Mouse (Mus musculus) forebrain, embryonic 15.5 days (tissue): ENCODE results near the gene Wdr93. TPM values are rescaled to one million over a fixed set of nuclear protein-coding genes. Genes with fewer than 3 reads are reported as not detected.

ENCODE experiments used
- ATAC-seq: fragments of 200-750 bp; cut with Nextera tagmentation; replicated peaks from 2 replicates; pipeline ENCODE4 v1.8.0; 2017; ENCODE audit warnings: mild to moderate bottlenecking, moderate TSS enrichment, moderate library complexity
- H3K27ac ChIP-seq: fragments of 300-500 bp; sonication (generic); replicated peaks from 2 replicates; pipeline ENCODE4 v1.5.1; 2015; ENCODE audit warnings: mild to moderate bottlenecking, inconsistent platforms
- H3K27me3 ChIP-seq: fragments of 300-500 bp; sonication (generic); 2 replicates; pipeline ENCODE4 v1.6.1; 2015; ENCODE audit warnings: inconsistent platforms
- H3K36me3 ChIP-seq: fragments of 300-500 bp; sonication (generic); 2 replicates; pipeline ENCODE4 v1.6.1; 2015; ENCODE audit warnings: mild to moderate bottlenecking, inconsistent platforms
- H3K4me1 ChIP-seq: fragments of 300-500 bp; sonication (generic); 2 replicates; pipeline ENCODE4 v1.6.1; 2015; ENCODE audit warnings: inconsistent platforms
- H3K4me2 ChIP-seq: fragments of 300-500 bp; sonication (generic); replicated peaks from 2 replicates; pipeline ENCODE4 v1.6.1; 2015; ENCODE audit warnings: mild to moderate bottlenecking, inconsistent platforms
- H3K4me3 ChIP-seq: fragments of 300-500 bp; sonication (generic); 2 replicates; pipeline ENCODE4 v1.5.1; 2015; ENCODE audit warnings: mild to moderate bottlenecking, inconsistent platforms
- H3K9ac ChIP-seq: fragments of 300-500 bp; sonication (generic); replicated peaks from 2 replicates; pipeline ENCODE4 v1.6.1; 2015; ENCODE audit warnings: mild to moderate bottlenecking, inconsistent platforms
- H3K9me3 ChIP-seq: fragments of 300-500 bp; sonication (generic); 2 replicates; pipeline ENCODE4 v1.6.1; 2016; ENCODE audit warnings: inconsistent platforms
- WGBS: fragments of 180-500 bp; shearing (Covaris S2); methylation state at CpG from one replicate; pipeline ENCODE4 v1.1.7; 2015; ENCODE audit warnings: mixed read lengths; 5-methylcytosine and 5-hydroxymethylcytosine counted together
- polyA plus RNA-seq: library from polyadenylated mRNA; unstranded; fragments of >200 nt; fragmentation: Nextera tagmentation; extraction: Ambion mirVana; gene quantifications from 2 replicates; pipeline ENCODE4 v1.2.1, GENCODE M21; 2015

Wdr93 gene
- polyA plus RNA-seq, 1 experiment from 2014 or later: 0.85 TPM

GRCm38 (mm10) chr7:79813409-79813808 is 70.4 kb downstream of the Wdr93 start:
- no peak overlapping the region for H3K27ac ChIP-seq
- H3K9me3 ChIP-seq: no peaks in the 10 kb centered on the region
- H3K27me3 ChIP-seq: 0 out of 2 replicates have a peak, but pooled peaks cover 3% of the 10 kb centered on the region
- H3K4me1 ChIP-seq: peaks cover 8% of the 10 kb centered on the region
- 97% methylated on average over 1 of the region's 1 CpGs for WGBS
- H3K4me2 ChIP-seq: no peak overlapping the region
- no peak for ATAC-seq
- no peak overlapping the region for H3K9ac ChIP-seq
- H3K4me3 ChIP-seq: no peak overlapping the region
- H3K36me3 ChIP-seq: no peaks in the 10 kb centered on the region

- Histone ChIP-seq H3K4me3 (no peak overlapping the region), H3K9me3 (no peaks in the 10 kb centered on the region), H3K27me3 (no peaks in the 10 kb centered on the region), H3K4me1 (peaks cover 3% of the 10 kb centered on the region; the same call in 1 of the 2 replicates), H3K27ac (no peak overlapping the region), H3K4me2 (no peak overlapping the region), H3K36me3 (no peaks in the 10 kb centered on the region), H3K9ac (no peak overlapping the region)
- ATAC-seq: no peak
- 3% methylated on average over 6 of the region's 6 CpGs for WGBS
Observed at GRCm38 (mm10) chr7:79818321-79818720, 75.4 kb downstream of the Wdr93 start.

- Histone ChIP-seq H3K9ac (no peak overlapping the region), H3K4me1 (peaks cover 3% of the 10 kb centered on the region; the same call in 1 of the 2 replicates), H3K27me3 (no peaks in the 10 kb centered on the region), H3K4me2 (no peak overlapping the region), H3K27ac (no peak overlapping the region), H3K4me3 (no peak overlapping the region), H3K36me3 (no peaks in the 10 kb centered on the region), H3K9me3 (no peaks in the 10 kb centered on the region)
- 55% methylated on average over 4 of the region's 4 CpGs for WGBS
- no peak for ATAC-seq
Observed at GRCm38 (mm10) chr7:79819515-79819914, 76.6 kb downstream of the Wdr93 start.

GRCm38 (mm10) chr7:79819996-79820395 is 77.0 kb downstream of the Wdr93 start:
- peaks cover 3% of the 10 kb centered on the region; the same call in 1 of the 2 replicates for H3K4me1 ChIP-seq
- no peak overlapping the region for H3K9ac ChIP-seq
- H3K27me3 ChIP-seq: no peaks in the 10 kb centered on the region
- 49% methylated on average over 11 of the region's 11 CpGs for WGBS
- no peak overlapping the region for H3K27ac ChIP-seq
- H3K9me3 ChIP-seq: no peaks in the 10 kb centered on the region
- no peaks in the 10 kb centered on the region for H3K36me3 ChIP-seq
- no peak overlapping the region for H3K4me3 ChIP-seq
- ATAC-seq: no peak
- no peak overlapping the region for H3K4me2 ChIP-seq

- H3K27ac ChIP-seq: no peak overlapping the region
- peaks cover 3% of the 10 kb centered on the region; the same call in 1 of the 2 replicates for H3K4me1 ChIP-seq
- no peak overlapping the region for H3K4me3 ChIP-seq
- H3K36me3 ChIP-seq: no peaks in the 10 kb centered on the region
- no peak for ATAC-seq
- no peak overlapping the region for H3K4me2 ChIP-seq
- no peaks in the 10 kb centered on the region for H3K27me3 ChIP-seq
- WGBS: 86% methylated on average over 12 of the region's 12 CpGs
- H3K9me3 ChIP-seq: no peaks in the 10 kb centered on the region
- no peak overlapping the region for H3K9ac ChIP-seq
Observed at GRCm38 (mm10) chr7:79822092-79822695, 79.2 kb downstream of the Wdr93 start.

- no peak overlapping the region for H3K4me2 ChIP-seq
- H3K9me3 ChIP-seq: no peaks in the 10 kb centered on the region
- H3K4me1 ChIP-seq: no peaks in the 10 kb centered on the region
- WGBS: 80% methylated on average over 3 of the region's 3 CpGs
- H3K36me3 ChIP-seq: no peaks in the 10 kb centered on the region
- no peak overlapping the region for H3K4me3 ChIP-seq
- ATAC-seq: no peak
- no peaks in the 10 kb centered on the region for H3K27me3 ChIP-seq
- H3K9ac ChIP-seq: no peak overlapping the region
- H3K27ac ChIP-seq: no peak overlapping the region
Observed at GRCm38 (mm10) chr7:79828341-79828740, 85.4 kb downstream of the Wdr93 start.

- WGBS: 79% methylated on average over 6 of the region's 6 CpGs
- no peak overlapping the region for H3K9ac ChIP-seq
- no peak overlapping the region for H3K4me3 ChIP-seq
- H3K4me1 ChIP-seq: no peaks in the 10 kb centered on the region
- ATAC-seq: no peak
- H3K9me3 ChIP-seq: no peaks in the 10 kb centered on the region
- H3K27ac ChIP-seq: no peak overlapping the region
- no peaks in the 10 kb centered on the region for H3K36me3 ChIP-seq
- H3K4me2 ChIP-seq: no peak overlapping the region
- H3K27me3 ChIP-seq: no peaks in the 10 kb centered on the region
Observed at GRCm38 (mm10) chr7:79831145-79831544, 88.2 kb downstream of the Wdr93 start.

GRCm38 (mm10) chr7:79831585-79831984 is 88.6 kb downstream of the Wdr93 start:
- Histone ChIP-seq H3K36me3 (no peaks in the 10 kb centered on the region), H3K27ac (no peak overlapping the region), H3K4me1 (no peaks in the 10 kb centered on the region), H3K27me3 (no peaks in the 10 kb centered on the region), H3K9ac (no peak overlapping the region), H3K4me2 (no peak overlapping the region), H3K9me3 (no peaks in the 10 kb centered on the region), H3K4me3 (no peak overlapping the region)
- 73% methylated on average over 6 of the region's 6 CpGs for WGBS
- ATAC-seq: no peak

- no peaks in the 10 kb centered on the region for H3K9me3 ChIP-seq
- no peak overlapping the region for H3K27ac ChIP-seq
- no peaks in the 10 kb centered on the region for H3K36me3 ChIP-seq
- H3K4me3 ChIP-seq: no peak overlapping the region
- no peak for ATAC-seq
- no peak overlapping the region for H3K9ac ChIP-seq
- H3K4me2 ChIP-seq: no peak overlapping the region
- no peaks in the 10 kb centered on the region for H3K27me3 ChIP-seq
- no peaks in the 10 kb centered on the region for H3K4me1 ChIP-seq
Observed at GRCm38 (mm10) chr7:79832980-79833379, 90.0 kb downstream of the Wdr93 start.

GRCm38 (mm10) chr7:79835196-79835595 is 92.2 kb downstream of the Wdr93 start:
- Histone ChIP-seq H3K27me3 (no peaks in the 10 kb centered on the region), H3K36me3 (no peaks in the 10 kb centered on the region), H3K4me1 (no peaks in the 10 kb centered on the region), H3K9ac (no peak overlapping the region), H3K4me2 (no peak overlapping the region), H3K27ac (no peak overlapping the region), H3K9me3 (no peaks in the 10 kb centered on the region), H3K4me3 (no peak overlapping the region)
- WGBS: 95% methylated on average over 6 of the region's 6 CpGs
- no peak for ATAC-seq

Other genes starting within 250 kb of the Wdr93 start
- gene Rhcg, start 125.5 kb upstream of the Wdr93 start, polyA plus RNA-seq: 1.8 and 3.9 TPM in 2 replicates
- 5.0 and 5.8 TPM in 2 replicates for gene Ticrr, start 83.0 kb upstream of the Wdr93 start, polyA plus RNA-seq
- gene Kif7, start 27.4 kb upstream of the Wdr93 start, polyA plus RNA-seq: 3.3 and 3.4 TPM in 2 replicates
- gene Plin1, start 10.3 kb upstream of the Wdr93 start, polyA plus RNA-seq: not detected in 2 replicates
- gene Pex11a, start within 50 bp of the Wdr93 start, polyA plus RNA-seq: 16.9 and 18.8 TPM in 2 replicates
- 0.19 TPM in 1 of 2 replicates, not detected in the other for gene Mesp1, start 50.6 kb downstream of the Wdr93 start, polyA plus RNA-seq
- gene Mesp2, start 67.6 kb downstream of the Wdr93 start, polyA plus RNA-seq: 1.5 and 2.2 TPM in 2 replicates
- gene Anpep, start 117.9 kb downstream of the Wdr93 start, polyA plus RNA-seq: 2.7 and 3.4 TPM in 2 replicates
- gene Ap3s2, start 177.5 kb downstream of the Wdr93 start, polyA plus RNA-seq: 42.7 and 45.2 TPM in 2 replicates
- gene Arpin, start 192.2 kb downstream of the Wdr93 start, polyA plus RNA-seq: 13.0 and 13.4 TPM in 2 replicates